Mouse (Mus musculus) forebrain, postnatal 0 days (tissue): ENCODE results near the gene Arhgap31. TPM values are rescaled to one million over a fixed set of nuclear protein-coding genes. Genes with fewer than 3 reads are reported as not detected.
A peak's percentile ranks its signal among the peaks of the same experiment; 100 is the strongest.

Experiments used
- ATAC-seq: fragments of 200-750 bp; cut with Nextera tagmentation; 2 replicates; pipeline ENCODE4 v1.8.0; 2017; ENCODE audit warnings: mild to moderate bottlenecking, moderate library complexity
- DNase-seq: peaks from one replicate; pipeline ENCODE4 v3.0.0-alpha.2; 2015
- H3K27ac ChIP-seq: fragments of 300-500 bp; sonication (generic); 2 replicates; pipeline ENCODE4 v1.5.1; 2014; ENCODE audit warnings: low read depth, mild to moderate bottlenecking, antibody characterized with exemption, low read length, moderate library complexity, mixed read lengths
- H3K27me3 ChIP-seq: fragments of 300-500 bp; sonication (generic); 2 replicates; pipeline ENCODE4 v1.6.1; 2014; ENCODE audit warnings: mild to moderate bottlenecking, low read length, mixed read lengths; ENCODE audit not compliant: insufficient read depth
- H3K36me3 ChIP-seq: fragments of 300-500 bp; sonication (generic); 2 replicates; pipeline ENCODE4 v1.6.1; 2014; ENCODE audit warnings: mild to moderate bottlenecking, moderate library complexity; ENCODE audit not compliant: insufficient read depth
- H3K4me1 ChIP-seq: fragments of 300-500 bp; sonication (generic); 2 replicates; pipeline ENCODE4 v1.6.1; 2014; ENCODE audit warnings: antibody characterized with exemption; ENCODE audit not compliant: insufficient read depth
- H3K4me2 ChIP-seq: fragments of 300-500 bp; sonication (generic); 2 replicates; pipeline ENCODE4 v1.6.1; 2014; ENCODE audit warnings: low read depth, mild to moderate bottlenecking, moderate library complexity
- H3K4me3 ChIP-seq: fragments of 300-500 bp; sonication (generic); 2 replicates; pipeline ENCODE4 v1.5.1; 2014; ENCODE audit warnings: low read depth, low read length, mixed read lengths
- H3K9ac ChIP-seq: fragments of 300-500 bp; sonication (generic); 2 replicates; pipeline ENCODE4 v1.6.1; 2014; ENCODE audit warnings: mild to moderate bottlenecking
- H3K9me3 ChIP-seq: fragments of 300-500 bp; sonication (generic); 2 replicates; pipeline ENCODE4 v1.6.1; 2016; ENCODE audit warnings: low read length
- CTCF ChIP-seq: sonication (generic); IDR thresholded peaks from 2 replicates; pipeline ENCODE4 v1.5.1; 2016; ENCODE audit warnings: antibody characterized with exemption, control low read depth, low read depth
- WGBS: fragments of 180-500 bp; shearing (Covaris S2); extraction: QIAGEN DNeasy Blood & Tissue Kit; methylation state at CpG from one replicate; pipeline ENCODE4 v1.1.7; 2014; 5-methylcytosine and 5-hydroxymethylcytosine counted together
- polyA plus RNA-seq: library from polyadenylated mRNA; unstranded; fragments of >200 nt; fragmentation: Nextera tagmentation; extraction: Ambion mirVana; gene quantifications from 2 replicates; pipeline ENCODE4 v1.2.1, GENCODE M21; 2015
- total RNA-seq: library from RNA; depleted of rRNA; stranded (reverse); fragments of >200 nt; gene quantifications from 2 replicates; pipeline ENCODE4 v1.2.3, GENCODE M21; 2014

Gene Arhgap31
- total and polyA plus RNA-seq, 2 experiments from 2014 or later, result 2.4 to 9.6 TPM

DNA sequence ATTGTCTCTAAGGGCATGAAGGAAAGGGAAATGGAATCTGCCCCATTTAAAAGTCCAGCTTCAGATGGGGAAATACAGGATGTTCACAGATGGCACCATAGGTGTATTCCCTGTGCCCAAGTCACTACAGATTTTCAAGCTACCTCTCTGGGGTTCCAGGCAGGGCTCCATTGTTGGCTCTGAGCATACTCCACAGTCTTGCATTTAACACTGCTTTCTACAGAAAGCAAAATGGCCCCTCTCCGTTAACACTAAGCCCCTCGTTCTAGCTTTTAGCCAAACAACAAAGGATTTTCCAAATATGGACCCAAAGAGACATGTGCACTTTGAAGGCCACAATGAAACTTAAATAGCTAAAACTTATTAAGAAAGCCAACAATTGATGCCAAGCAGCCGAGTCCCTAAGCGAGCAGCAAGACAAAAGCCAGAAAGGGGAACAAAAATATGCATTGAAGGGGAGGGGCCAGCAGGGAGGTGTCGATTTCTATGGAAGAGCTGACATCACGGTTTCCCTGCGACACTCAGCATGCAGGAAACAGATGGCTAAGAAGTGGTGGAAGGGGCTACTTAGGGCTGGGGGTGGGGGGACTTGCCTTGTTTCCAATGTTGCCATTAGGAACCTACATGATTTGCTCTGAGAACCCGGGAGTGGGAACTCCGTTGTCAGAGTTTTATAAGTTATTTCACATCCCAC, 11.4 kb downstream of the Arhgap31 start:
- Histone ChIP-seq H3K27ac (no peak overlapping the region), H3K9ac (0 out of 2 replicates have a peak overlapping the region, but pooled peaks have one; percentile 18), H3K27me3 (no peaks in the 10 kb centered on the region), H3K36me3 (no peaks in the 10 kb centered on the region), H3K9me3 (no peaks in the 10 kb centered on the region), H3K4me1 (peaks cover 3% of the 10 kb centered on the region; the same call in 1 of the 2 replicates), H3K4me2 (no peak overlapping the region), H3K4me3 (no peak overlapping the region)
- TF ChIP-seq CTCF, result no peak
- DNase-seq (peak; percentile 31), ATAC-seq (peak; percentile 59; the same call in 1 of the 2 replicates)
- 6% methylated on average over 9 of the region's 9 CpGs for whole genome bisulfite sequencing

DNA sequence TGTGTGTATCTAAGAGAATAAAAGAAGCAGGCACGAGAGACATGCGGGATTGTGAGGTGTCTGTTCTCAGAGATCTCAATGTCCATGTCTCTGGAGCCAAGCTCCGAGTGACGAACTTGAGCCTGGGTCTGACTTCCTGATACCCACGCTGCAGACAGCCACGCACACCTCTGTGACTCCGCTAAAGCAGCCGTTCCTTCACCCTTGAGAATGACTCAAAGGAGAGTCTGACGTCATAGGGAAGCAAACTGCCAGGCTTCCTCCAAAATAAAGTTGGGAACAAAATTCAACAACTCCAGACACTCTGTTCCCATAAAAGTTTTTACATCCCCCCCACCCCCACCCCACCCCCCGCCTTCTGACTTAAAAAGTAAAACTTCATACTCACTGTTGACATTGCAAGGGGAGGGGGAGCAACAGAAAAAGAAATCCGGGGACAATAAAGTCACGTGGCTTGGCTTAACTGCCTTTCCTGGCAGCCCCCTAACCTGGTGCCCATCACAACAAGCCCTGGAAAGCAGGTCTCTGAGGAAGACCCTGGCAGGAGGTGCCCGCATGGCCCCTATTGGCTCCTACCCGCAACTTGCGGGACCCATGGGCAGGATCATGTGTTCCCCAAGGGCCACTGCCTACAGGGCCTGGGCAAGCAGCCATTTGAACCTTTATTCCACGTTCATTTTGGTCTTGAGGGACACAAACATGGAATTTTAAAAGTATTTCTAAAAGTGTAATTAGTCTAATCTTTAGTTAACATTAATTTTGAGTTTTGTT, 12.5 kb downstream of the Arhgap31 start:
- Histone ChIP-seq H3K9me3 (no peaks in the 10 kb centered on the region), H3K36me3 (no peaks in the 10 kb centered on the region), H3K27ac (no peak overlapping the region), H3K4me1 (peaks cover 3% of the 10 kb centered on the region; the same call in 1 of the 2 replicates), H3K4me2 (no peak overlapping the region), H3K9ac (no peak overlapping the region), H3K4me3 (no peak overlapping the region), H3K27me3 (no peaks in the 10 kb centered on the region)
- 79% methylated on average over 16 of the region's 16 CpGs for WGBS
- ATAC-seq, result no peak
- no peak for DNase-seq
- TF ChIP-seq CTCF, result no peak

DNA sequence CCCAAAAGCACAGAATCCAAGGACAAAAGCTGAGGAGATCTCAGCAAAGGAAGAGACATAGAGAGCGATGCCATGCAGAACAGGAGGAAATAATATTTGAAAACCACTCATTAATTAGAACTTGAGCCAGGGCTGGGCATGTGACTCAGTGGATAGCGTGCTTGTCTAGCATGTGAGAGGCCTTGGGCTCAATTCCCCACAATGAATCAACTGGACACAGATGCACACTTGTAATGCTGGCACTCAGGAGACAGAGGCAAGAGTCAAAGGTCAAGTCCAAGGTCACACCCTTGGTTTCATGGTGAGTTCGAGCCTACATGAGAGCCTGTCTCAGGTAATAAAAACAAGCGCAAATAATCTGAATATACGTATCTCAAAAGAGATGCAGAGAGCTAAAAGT, 15.5 kb downstream of the Arhgap31 start:
- ATAC-seq (no peak), DNase-seq (no peak)
- TF ChIP-seq CTCF, result no peak
- H3K4me2 ChIP-seq, result no peak overlapping the region
- no peak overlapping the region for H3K9ac ChIP-seq
- H3K27ac ChIP-seq, result no peak overlapping the region
- no peaks in the 10 kb centered on the region for H3K9me3 ChIP-seq
- peaks cover 3% of the 10 kb centered on the region; the same call in 1 of the 2 replicates for H3K4me1 ChIP-seq
- no peaks in the 10 kb centered on the region for H3K36me3 ChIP-seq
- 90% methylated on average over 5 of the region's 5 CpGs for WGBS
- no peak overlapping the region for H3K4me3 ChIP-seq
- no peaks in the 10 kb centered on the region for H3K27me3 ChIP-seq

DNA sequence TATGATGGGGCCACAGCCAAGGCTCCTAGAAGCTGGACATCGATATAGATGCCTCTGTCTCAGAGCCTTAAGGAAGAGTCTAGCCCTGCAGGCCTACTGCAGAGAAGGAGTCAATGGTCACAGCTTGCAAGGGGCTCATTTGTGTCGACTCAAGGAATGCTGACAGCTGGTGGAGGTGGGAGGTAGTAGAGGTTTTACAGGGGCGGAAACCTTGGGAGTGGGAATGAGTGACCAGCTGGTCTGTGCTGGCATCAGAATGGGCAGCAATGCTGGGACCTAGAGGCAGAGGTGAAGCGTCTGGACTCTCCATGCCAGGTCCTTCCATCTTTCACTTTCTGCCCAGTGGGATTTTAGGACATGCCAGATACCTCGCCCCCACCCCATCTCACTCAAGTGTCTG, 17.5 kb downstream of the Arhgap31 start:
- no peak for TF ChIP-seq CTCF
- H3K9me3 ChIP-seq, result no peaks in the 10 kb centered on the region
- H3K27ac ChIP-seq, result no peak overlapping the region
- H3K4me1 ChIP-seq, result no peaks in the 10 kb centered on the region
- no peaks in the 10 kb centered on the region for H3K36me3 ChIP-seq
- H3K4me3 ChIP-seq, result no peak overlapping the region
- DNase-seq (no peak), ATAC-seq (no peak)
- no peak overlapping the region for H3K4me2 ChIP-seq
- 89% methylated on average over 5 of the region's 5 CpGs for WGBS
- no peak overlapping the region for H3K9ac ChIP-seq
- H3K27me3 ChIP-seq, result no peaks in the 10 kb centered on the region

DNA sequence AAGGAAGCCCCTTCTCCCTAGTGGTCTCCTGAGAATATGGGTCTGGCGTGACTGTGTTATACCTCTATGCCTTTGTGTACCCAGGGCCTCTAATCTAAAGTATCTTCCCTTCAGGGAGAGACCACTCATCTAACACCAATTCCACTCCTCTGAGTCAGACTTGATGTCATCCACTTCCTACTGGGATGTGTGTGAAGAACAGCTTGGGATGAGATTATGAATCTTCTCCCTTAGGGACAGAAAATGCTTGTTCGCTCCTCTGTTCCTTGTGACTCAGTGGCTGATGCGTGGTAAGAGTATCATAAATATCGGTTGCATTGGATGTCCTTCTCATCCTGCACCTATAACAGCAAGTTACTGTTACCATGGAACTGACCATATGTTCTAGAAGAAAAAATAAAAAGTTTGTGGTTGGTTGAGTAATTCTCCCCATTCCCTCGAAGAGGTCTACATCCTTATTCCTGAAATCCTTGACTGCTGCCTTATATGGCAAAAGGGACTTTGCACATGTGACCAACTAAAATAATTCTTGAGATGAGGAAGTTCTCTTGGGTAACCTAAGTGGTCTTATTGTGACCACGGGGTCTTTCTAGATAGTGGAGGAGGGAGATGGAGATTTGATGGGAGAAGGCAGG, 18.1 kb downstream of the Arhgap31 start:
- Histone ChIP-seq H3K36me3 (no peaks in the 10 kb centered on the region), H3K4me2 (no peak overlapping the region), H3K9ac (no peak overlapping the region), H3K4me1 (no peaks in the 10 kb centered on the region), H3K27ac (no peak overlapping the region), H3K4me3 (no peak overlapping the region), H3K27me3 (no peaks in the 10 kb centered on the region), H3K9me3 (no peaks in the 10 kb centered on the region)
- TF ChIP-seq CTCF, result no peak
- 94% methylated on average over 6 of the region's 6 CpGs for WGBS
- ATAC-seq, result no peak
- DNase-seq, result no peak

DNA sequence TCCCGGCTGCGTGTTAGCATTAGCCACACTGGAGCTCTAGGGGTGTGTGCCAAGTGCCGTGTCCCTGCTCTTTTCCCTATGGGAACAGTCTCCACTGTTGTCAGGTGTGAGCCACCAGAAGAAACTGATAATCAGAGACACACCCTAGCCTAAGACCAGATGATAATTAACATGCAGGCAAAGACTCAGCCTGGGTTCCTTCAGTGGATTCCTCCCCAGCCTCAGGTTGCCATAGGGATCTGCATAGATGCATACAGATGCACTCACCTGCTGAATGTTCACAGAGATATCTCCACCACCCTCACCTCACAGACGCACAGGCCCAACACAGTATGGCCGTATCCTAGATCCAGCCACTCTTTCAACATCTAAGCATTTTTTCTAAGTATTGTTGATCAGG, 22.6 kb downstream of the Arhgap31 start:
- DNase-seq (no peak), ATAC-seq (no peak)
- no peak for TF ChIP-seq CTCF
- 94% methylated on average over 5 of the region's 5 CpGs for WGBS
- no peak overlapping the region for H3K27ac ChIP-seq
- no peaks in the 10 kb centered on the region for H3K36me3 ChIP-seq
- no peaks in the 10 kb centered on the region for H3K27me3 ChIP-seq
- H3K9me3 ChIP-seq, result no peaks in the 10 kb centered on the region
- H3K4me3 ChIP-seq, result no peak overlapping the region
- no peak overlapping the region for H3K4me2 ChIP-seq
- H3K9ac ChIP-seq, result no peak overlapping the region
- no peaks in the 10 kb centered on the region; the same call in 1 of the 2 replicates for H3K4me1 ChIP-seq

DNA sequence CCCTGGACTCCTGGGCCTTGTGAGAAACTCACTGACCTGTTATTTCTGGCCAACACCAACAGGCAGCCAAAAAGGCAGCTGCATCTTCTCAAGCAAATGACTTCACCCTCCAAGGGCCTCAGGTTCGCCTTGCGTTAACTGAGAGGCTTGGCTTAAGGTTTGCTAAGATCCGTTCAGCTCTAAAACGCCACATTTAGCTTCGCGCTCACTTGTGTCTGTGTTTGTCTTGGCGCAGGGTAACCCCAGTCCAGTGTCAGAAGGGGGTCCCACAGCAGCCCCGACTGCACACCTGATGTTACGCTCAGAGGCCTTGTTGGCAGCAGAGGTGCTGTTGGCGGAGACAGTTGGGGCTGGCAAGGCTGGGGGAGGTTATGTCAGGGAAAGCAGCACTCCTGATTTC, 23.3 kb downstream of the Arhgap31 start:
- H3K4me3 ChIP-seq, result no peak overlapping the region
- H3K4me2 ChIP-seq, result no peak overlapping the region
- no peak overlapping the region for H3K27ac ChIP-seq
- no peaks in the 10 kb centered on the region for H3K36me3 ChIP-seq
- no peak for DNase-seq
- ATAC-seq, result no peak
- no peak for TF ChIP-seq CTCF
- no peaks in the 10 kb centered on the region for H3K27me3 ChIP-seq
- no peaks in the 10 kb centered on the region; the same call in 1 of the 2 replicates for H3K4me1 ChIP-seq
- 90% methylated on average over 10 of the region's 10 CpGs for WGBS
- H3K9ac ChIP-seq, result no peak overlapping the region
- no peaks in the 10 kb centered on the region for H3K9me3 ChIP-seq
